Mouse (Mus musculus) liver (tissue): Measurements from ENCODE around the gene Olfr993.

Experiments used
- DNase-seq: peaks from one replicate; pipeline ENCODE4 v3.0.0-alpha.2; 2020; ENCODE audit warnings: mixed read lengths

Gene Olfr993

GRCm38 (mm10) chr2:85414777-85415176, at the start of gene Olfr993:
Olfr993 (minus strand) TSS chr2:85414877.
- no peak for DNase-seq

GRCm38 (mm10) chr2:85443539-85443938, 28.9 kb upstream of the Olfr993 start, which contains the start of gene Olfr995:
Olfr995 (minus strand) TSS chr2:85443639.
- no peak for DNase-seq

GRCm38 (mm10) chr2:85442546-85442945, 27.9 kb upstream of the Olfr993 start:
- no peak for DNase-seq

- no peak for DNase-seq
These were observed 21.7 kb upstream of the Olfr993 start, which contains the start of gene Olfr994 for GRCm38 (mm10) chr2:85436351-85436750. Olfr994 (minus strand) TSS chr2:85436451.

GRCm38 (mm10) chr2:85425893-85426292, 11.2 kb upstream of the Olfr993 start:
- DNase-seq, result no peak

- DNase-seq, result no peak
These were observed 5.3 kb downstream of the Olfr993 start, which contains the start of gene Olfr992 for GRCm38 (mm10) chr2:85409369-85409768. Olfr992 (minus strand) TSS chr2:85409469.
